Mouse (Mus musculus): ENCODE measurements at regions not wholly inside any gene's neighbourhood (a gene's known extent, or its start where the extent isn't known, plus 50 kb on each side); places are given as distances from the start of the nearest gene placed in this dataset.
"Not testable (repeated sequence)": the region's sequence is repeated elsewhere in the genome, so short reads cannot be mapped to it uniquely, and the experiment has no call there.

GRCm38 (mm10) chr2:23928836-23929235, 120.4 kb downstream of the Hnmt start:
- peaks cover 5% of the 10 kb centered on the region for H3K4me1 ChIP-seq (ENCODE audit: control insufficient read depth, insufficient read depth, low read length)
- 37% methylated on average over 4 of the region's 4 CpGs for WGBS
- H3K27me3 ChIP-seq (replicated peaks; ENCODE audit: control insufficient read depth, insufficient read depth, low read length) = no peaks in the 10 kb centered on the region
- H3K27ac ChIP-seq (ENCODE audit: insufficient read depth, low read depth, low read length) = peak overlapping the region; percentile 85
- no peaks in the 10 kb centered on the region for H3K36me3 ChIP-seq (ENCODE audit: control insufficient read depth, insufficient read depth, low read length)
- H3K4me3 ChIP-seq (ENCODE audit: insufficient read depth, low read depth, low read length) = no peak overlapping the region
- DNase-seq = peak; percentile 92
- no peak for TF ChIP-seq POLR2A (IDR thresholded peaks at IDR 0.05; ENCODE audit: low read depth, low read length)
- TF ChIP-seq CTCF (conservative IDR thresholded peaks at IDR 0.05; ENCODE audit: insufficient read depth, insufficient read length, low read depth, low read length) = no peak

- 78% methylated on average over 5 of the region's 5 CpGs for WGBS
- no peaks in the 10 kb centered on the region for H3K27me3 ChIP-seq (replicated peaks; ENCODE audit: control insufficient read depth, insufficient read depth, low read length)
- peaks cover 5% of the 10 kb centered on the region for H3K4me1 ChIP-seq (ENCODE audit: control insufficient read depth, insufficient read depth, low read length)
- no peak overlapping the region for H3K4me3 ChIP-seq (ENCODE audit: insufficient read depth, low read depth, low read length)
- no peak for TF ChIP-seq CTCF (conservative IDR thresholded peaks at IDR 0.05; ENCODE audit: insufficient read depth, insufficient read length, low read depth, low read length)
- TF ChIP-seq POLR2A (IDR thresholded peaks at IDR 0.05; ENCODE audit: low read depth, low read length) = no peak
- no peaks in the 10 kb centered on the region for H3K36me3 ChIP-seq (ENCODE audit: control insufficient read depth, insufficient read depth, low read length)
- peak overlapping the region; percentile 95 for H3K27ac ChIP-seq (ENCODE audit: insufficient read depth, low read depth, low read length)
- peak; percentile 67 for DNase-seq
Measured at GRCm38 (mm10) chr2:23926921-23927320, 122.3 kb downstream of the Hnmt start.

GRCm38 (mm10) chr2:23908776-23909175, 140.4 kb downstream of the Hnmt start:
- WGBS = 69% methylated on average over 3 of the region's 3 CpGs
- H3K4me1 ChIP-seq (ENCODE audit: control insufficient read depth, insufficient read depth, low read length); H3K27ac ChIP-seq (ENCODE audit: insufficient read depth, low read depth, low read length); H3K4me3 ChIP-seq (ENCODE audit: insufficient read depth, low read depth, low read length); H3K36me3 ChIP-seq (ENCODE audit: control insufficient read depth, insufficient read depth, low read length); H3K27me3 ChIP-seq (replicated peaks; ENCODE audit: control insufficient read depth, insufficient read depth, low read length); DNase-seq: not testable (repeated sequence)

GRCm38 (mm10) chr2:23906906-23907700, 142.1 kb downstream of the Hnmt start:
- not testable (repeated sequence) for H3K4me3 ChIP-seq (ENCODE audit: insufficient read depth, low read depth, low read length); H3K36me3 ChIP-seq (ENCODE audit: control insufficient read depth, insufficient read depth, low read length); H3K4me1 ChIP-seq (ENCODE audit: control insufficient read depth, insufficient read depth, low read length); H3K27ac ChIP-seq (ENCODE audit: insufficient read depth, low read depth, low read length); H3K27me3 ChIP-seq (replicated peaks; ENCODE audit: control insufficient read depth, insufficient read depth, low read length)
- WGBS = 69% methylated on average over 4 of the region's 4 CpGs
- DNase-seq = peak; percentile 65

- no peak for TF ChIP-seq POLR2A (IDR thresholded peaks at IDR 0.05; ENCODE audit: low read depth, low read length)
- Histone ChIP-seq H3K27ac (ENCODE audit: insufficient read depth, low read depth, low read length) (no peak overlapping the region), H3K4me1 (ENCODE audit: control insufficient read depth, insufficient read depth, low read length) (no peaks in the 10 kb centered on the region), H3K36me3 (ENCODE audit: control insufficient read depth, insufficient read depth, low read length) (no peaks in the 10 kb centered on the region), H3K27me3 (replicated peaks; ENCODE audit: control insufficient read depth, insufficient read depth, low read length) (no peaks in the 10 kb centered on the region), H3K4me3 (ENCODE audit: insufficient read depth, low read depth, low read length) (no peak overlapping the region)
- DNase-seq = no peak
- WGBS = 75% methylated on average over 1 of the region's 1 CpGs
Measured at GRCm38 (mm10) chr2:23899046-23899445, 150.1 kb downstream of the Hnmt start.

- DNase-seq = peak; percentile 74
- 74% methylated on average over 1 of the region's 1 CpGs for WGBS
- Histone ChIP-seq H3K27ac (ENCODE audit: insufficient read depth, low read depth, low read length) (no peak overlapping the region), H3K4me1 (ENCODE audit: control insufficient read depth, insufficient read depth, low read length) (no peaks in the 10 kb centered on the region), H3K27me3 (replicated peaks; ENCODE audit: control insufficient read depth, insufficient read depth, low read length) (no peaks in the 10 kb centered on the region), H3K4me3 (ENCODE audit: insufficient read depth, low read depth, low read length) (no peak overlapping the region), H3K36me3 (ENCODE audit: control insufficient read depth, insufficient read depth, low read length) (no peaks in the 10 kb centered on the region)
- TF ChIP-seq POLR2A (IDR thresholded peaks at IDR 0.05; ENCODE audit: low read depth, low read length) (no peak), CTCF (conservative IDR thresholded peaks at IDR 0.05; ENCODE audit: insufficient read depth, insufficient read length, low read depth, low read length) (no peak)
Measured at GRCm38 (mm10) chr2:23897011-23897410, 152.2 kb downstream of the Hnmt start.

- TF ChIP-seq POLR2A (IDR thresholded peaks at IDR 0.05; ENCODE audit: low read depth, low read length) (no peak), CTCF (conservative IDR thresholded peaks at IDR 0.05; ENCODE audit: insufficient read depth, insufficient read length, low read depth, low read length) (no peak)
- H3K27ac ChIP-seq (ENCODE audit: insufficient read depth, low read depth, low read length) = no peak overlapping the region
- peak; percentile 56 for DNase-seq
Measured at GRCm38 (mm10) chr2:23893216-23893615, 156.0 kb downstream of the Hnmt start.

GRCm38 (mm10) chr2:23867419-23867818, 181.8 kb downstream of the Hnmt start:
- TF ChIP-seq CTCF (conservative IDR thresholded peaks at IDR 0.05; ENCODE audit: insufficient read depth, insufficient read length, low read depth, low read length) = no peak
- peak; percentile 11 for TF ChIP-seq POLR2A (IDR thresholded peaks at IDR 0.05; ENCODE audit: low read depth, low read length)
- 46% methylated on average over 1 of the region's 1 CpGs for WGBS
- no peaks in the 10 kb centered on the region for H3K4me1 ChIP-seq (ENCODE audit: control insufficient read depth, insufficient read depth, low read length)
- no peaks in the 10 kb centered on the region for H3K36me3 ChIP-seq (ENCODE audit: control insufficient read depth, insufficient read depth, low read length)
- H3K27me3 ChIP-seq (replicated peaks; ENCODE audit: control insufficient read depth, insufficient read depth, low read length) = no peaks in the 10 kb centered on the region
- H3K27ac ChIP-seq (ENCODE audit: insufficient read depth, low read depth, low read length) = peak overlapping the region; percentile 38; the same call in 1 of the 2 replicates
- peak; percentile 89 for DNase-seq
- no peak overlapping the region for H3K4me3 ChIP-seq (ENCODE audit: insufficient read depth, low read depth, low read length)

More at GRCm38 (mm10) chr2:23893216-23893615, 156.0 kb downstream of the Hnmt start:
- no peaks in the 10 kb centered on the region for H3K4me1 ChIP-seq (ENCODE audit: control insufficient read depth, insufficient read depth, low read length)
- no peak overlapping the region for H3K4me3 ChIP-seq (ENCODE audit: insufficient read depth, low read depth, low read length)
- H3K36me3 ChIP-seq (ENCODE audit: control insufficient read depth, insufficient read depth, low read length) = no peaks in the 10 kb centered on the region
- no peaks in the 10 kb centered on the region for H3K27me3 ChIP-seq (replicated peaks; ENCODE audit: control insufficient read depth, insufficient read depth, low read length)

All from kidney, adult 2 months (tissue).